Mouse (Mus musculus) midbrain, embryonic 12.5 days (tissue): ENCODE data around the gene Irak1bp1. TPM values are rescaled to one million over a fixed set of nuclear protein-coding genes. Genes with fewer than 3 reads are reported as not detected.

ENCODE experiments used
- ATAC-seq: fragments of 200-750 bp; cut with Nextera tagmentation; 2 replicates; pipeline ENCODE4 v1.8.0; 2017; ENCODE audit warnings: low read depth, moderate TSS enrichment, moderate library complexity; ENCODE audit not compliant: low FRiP score
- H3K27ac ChIP-seq: fragments of 300-500 bp; sonication (generic); replicated peaks from 2 replicates; pipeline ENCODE4 v1.5.1; 2016; ENCODE audit warnings: mild to moderate bottlenecking
- H3K27me3 ChIP-seq: fragments of 300-500 bp; sonication (generic); 2 replicates; pipeline ENCODE4 v1.6.1; 2016; ENCODE audit warnings: mild to moderate bottlenecking
- H3K36me3 ChIP-seq: fragments of 300-500 bp; sonication (generic); 2 replicates; pipeline ENCODE4 v1.6.1; 2016
- H3K4me1 ChIP-seq: fragments of 300-500 bp; sonication (generic); 2 replicates; pipeline ENCODE4 v1.6.1; 2016
- H3K4me2 ChIP-seq: fragments of 300-500 bp; sonication (generic); replicated peaks from 2 replicates; pipeline ENCODE4 v1.6.1; 2016; ENCODE audit warnings: mild to moderate bottlenecking, moderate library complexity
- H3K4me3 ChIP-seq: fragments of 300-500 bp; sonication (generic); 2 replicates; pipeline ENCODE4 v1.5.1; 2016; ENCODE audit warnings: mild to moderate bottlenecking
- H3K9ac ChIP-seq: fragments of 300-500 bp; sonication (generic); replicated peaks from 2 replicates; pipeline ENCODE4 v1.6.1; 2016; ENCODE audit warnings: mild to moderate bottlenecking, moderate library complexity
- H3K9me3 ChIP-seq: fragments of 300-500 bp; sonication (generic); 2 replicates; pipeline ENCODE4 v1.6.1; 2016; ENCODE audit warnings: mild to moderate bottlenecking
- WGBS: fragments of 180-500 bp; shearing (Covaris S2); methylation state at CpG from one replicate; pipeline ENCODE4 v1.1.7; 2016; 5-methylcytosine and 5-hydroxymethylcytosine counted together
- polyA plus RNA-seq: library from polyadenylated mRNA; unstranded; fragments of >200 nt; fragmentation: Nextera tagmentation; extraction: Ambion mirVana; gene quantifications from 2 replicates; pipeline ENCODE4 v1.2.1, GENCODE M21; 2016

The Irak1bp1 gene
- 22.5 and 27.2 TPM in 2 replicates for polyA plus RNA-seq

DNA sequence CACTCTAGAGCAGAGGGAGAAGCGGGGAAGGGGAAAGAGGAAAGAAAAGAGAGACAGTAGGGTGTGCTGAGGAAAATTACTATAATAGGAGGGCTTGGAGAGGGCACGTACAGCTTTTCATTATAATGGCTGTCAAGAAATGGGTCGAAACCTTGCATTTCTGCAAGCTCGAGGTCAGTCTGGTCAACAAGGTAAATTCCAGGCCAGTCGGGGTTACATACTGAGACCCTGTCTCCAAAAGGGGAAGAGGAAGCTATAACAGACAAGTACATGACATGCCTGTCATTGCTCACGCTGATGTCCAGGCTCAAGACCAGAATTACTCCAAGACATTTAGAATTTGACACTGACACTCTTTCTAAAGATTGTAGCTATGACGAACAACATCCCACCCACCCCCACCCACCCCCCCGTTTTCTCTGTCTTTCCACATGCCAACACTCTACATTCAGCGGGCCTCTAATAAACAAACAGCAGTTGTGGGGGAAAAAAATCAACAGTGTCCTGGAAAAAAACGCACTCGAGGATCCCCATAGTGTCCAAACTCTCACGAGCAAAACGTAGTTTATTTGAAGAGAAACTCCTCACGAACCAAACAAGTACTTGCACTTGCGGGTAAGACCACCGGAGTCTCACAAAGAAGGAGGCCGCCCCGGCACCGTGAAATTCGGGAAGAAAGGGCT, at the start of gene Irak1bp1:
Irak1bp1 (plus strand) TSS at position 534 of the 683 bp plus-strand sequence.
- H3K4me3 ChIP-seq: peak within 1 kb of the TSS; percentile 83
- no peaks in the 10 kb centered on the region for H3K9me3 ChIP-seq
- ATAC-seq: peak; percentile 42
- H3K27ac ChIP-seq: peak within 1 kb of the TSS; percentile 93
- peaks cover 9% of the 10 kb centered on the region for H3K4me1 ChIP-seq
- no peaks in the 10 kb centered on the region for H3K27me3 ChIP-seq
- H3K36me3 ChIP-seq: no peaks in the 10 kb centered on the region
- 10% methylated on average over 20 of the region's 20 CpGs for WGBS
- H3K4me2 ChIP-seq: peak within 1 kb of the TSS; percentile 64
- H3K9ac ChIP-seq: peak within 1 kb of the TSS; percentile 80

DNA sequence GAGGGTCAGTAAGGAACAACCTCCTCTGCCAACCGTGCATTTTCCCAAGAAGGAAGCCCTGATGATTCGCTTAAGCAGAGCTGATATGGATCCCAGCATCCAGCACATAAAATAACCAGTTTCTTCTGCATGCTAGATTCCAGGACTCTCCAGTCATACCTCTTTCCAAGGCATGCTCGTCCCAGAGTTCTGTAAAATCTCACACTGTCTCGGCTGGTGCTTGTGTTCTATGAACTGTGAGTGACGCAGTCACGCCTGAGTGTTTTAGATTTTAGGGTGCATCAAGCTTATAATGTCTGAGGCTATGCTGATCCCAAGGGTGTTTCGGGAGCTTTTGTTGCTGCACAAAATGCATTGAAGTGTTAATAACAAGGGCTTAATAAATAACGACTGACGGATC, 41.0 kb upstream of the Irak1bp1 start:
- H3K4me2 ChIP-seq: no peak overlapping the region
- ATAC-seq: no peak
- no peak overlapping the region for H3K27ac ChIP-seq
- peaks cover 5% of the 10 kb centered on the region; the same call in 1 of the 2 replicates for H3K4me1 ChIP-seq
- H3K9ac ChIP-seq: no peak overlapping the region
- H3K9me3 ChIP-seq: no peaks in the 10 kb centered on the region
- no peak overlapping the region for H3K4me3 ChIP-seq
- no peaks in the 10 kb centered on the region for H3K27me3 ChIP-seq
- H3K36me3 ChIP-seq: no peaks in the 10 kb centered on the region
- 52% methylated on average over 9 of the region's 9 CpGs for WGBS

- ATAC-seq: no peak
- Histone ChIP-seq H3K4me3 (no peak overlapping the region), H3K36me3 (no peaks in the 10 kb centered on the region), H3K9me3 (no peaks in the 10 kb centered on the region), H3K4me1 (no peaks in the 10 kb centered on the region), H3K27me3 (no peaks in the 10 kb centered on the region), H3K4me2 (no peak overlapping the region), H3K27ac (no peak overlapping the region), H3K9ac (no peak overlapping the region)
- WGBS: 83% methylated on average over 8 of the region's 8 CpGs
Measured at GRCm38 (mm10) chr9:82800360-82800759, 29.0 kb upstream of the Irak1bp1 start.

DNA sequence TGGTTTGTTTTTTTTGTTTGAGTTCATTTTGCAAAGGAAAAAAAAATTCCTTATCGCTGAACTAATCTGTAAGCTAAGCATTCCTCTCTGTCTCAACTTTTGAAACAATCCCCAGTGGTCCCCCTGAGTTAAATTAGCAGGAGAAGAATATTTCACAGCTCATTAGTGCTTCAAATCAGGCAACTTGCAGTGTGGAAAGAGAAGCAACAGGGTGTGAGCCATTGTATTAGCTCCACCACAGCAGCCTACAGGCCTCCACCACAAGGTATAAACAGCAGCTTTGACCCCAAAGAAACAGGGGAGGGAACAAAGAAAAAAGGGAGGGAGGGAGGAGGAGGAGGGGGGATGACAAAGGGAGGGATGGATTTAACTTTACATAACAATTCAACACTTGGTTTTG, 22.2 kb upstream of the Irak1bp1 start:
- no peak overlapping the region for H3K9ac ChIP-seq
- H3K4me1 ChIP-seq: peaks cover 13% of the 10 kb centered on the region
- H3K4me3 ChIP-seq: no peak overlapping the region
- H3K27ac ChIP-seq: no peak overlapping the region
- ATAC-seq: peak; percentile 78
- H3K4me2 ChIP-seq: no peak overlapping the region
- no peaks in the 10 kb centered on the region for H3K36me3 ChIP-seq
- WGBS: 4% methylated on average over 1 of the region's 1 CpGs
- H3K9me3 ChIP-seq: no peaks in the 10 kb centered on the region
- H3K27me3 ChIP-seq: no peaks in the 10 kb centered on the region

DNA sequence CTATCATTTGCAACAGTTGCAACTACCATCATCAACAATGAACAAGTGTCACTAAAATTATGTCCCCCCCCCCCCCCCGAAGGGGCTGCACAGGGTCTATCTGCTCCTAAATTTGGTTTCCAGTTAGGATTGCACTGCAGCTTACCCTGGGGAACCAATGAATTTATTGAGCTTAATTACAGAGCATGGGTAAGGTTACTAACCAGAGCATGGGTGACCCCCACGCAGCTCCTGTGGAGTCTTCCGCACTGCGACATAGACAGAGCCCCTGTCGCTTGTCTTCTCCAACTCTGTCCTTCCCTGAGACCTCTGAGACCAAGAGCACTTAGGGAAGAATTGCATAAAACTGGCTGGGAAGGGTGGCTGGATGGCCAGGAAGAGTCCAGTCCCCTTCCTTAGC, 21.7 kb upstream of the Irak1bp1 start:
- peak; percentile 64 for ATAC-seq
- H3K27ac ChIP-seq: no peak overlapping the region
- H3K36me3 ChIP-seq: no peaks in the 10 kb centered on the region
- H3K27me3 ChIP-seq: no peaks in the 10 kb centered on the region
- no peak overlapping the region for H3K9ac ChIP-seq
- peaks cover 13% of the 10 kb centered on the region for H3K4me1 ChIP-seq
- WGBS: 26% methylated on average over 5 of the region's 5 CpGs
- no peak overlapping the region for H3K4me3 ChIP-seq
- no peaks in the 10 kb centered on the region for H3K9me3 ChIP-seq
- no peak overlapping the region for H3K4me2 ChIP-seq

GRCm38 (mm10) chr9:82812172-82812963, 17.0 kb upstream of the Irak1bp1 start:
- Histone ChIP-seq H3K4me3 (no peak overlapping the region), H3K36me3 (no peaks in the 10 kb centered on the region), H3K9me3 (no peaks in the 10 kb centered on the region), H3K27ac (no peak overlapping the region), H3K27me3 (no peaks in the 10 kb centered on the region), H3K4me1 (peaks cover 5% of the 10 kb centered on the region), H3K4me2 (no peak overlapping the region), H3K9ac (no peak overlapping the region)
- 50% methylated on average over 12 of the region's 12 CpGs for WGBS
- peak; percentile 59; the same call in 1 of the 2 replicates for ATAC-seq

GRCm38 (mm10) chr9:82814536-82814935, 14.8 kb upstream of the Irak1bp1 start:
- Histone ChIP-seq H3K4me2 (no peak overlapping the region), H3K27me3 (no peaks in the 10 kb centered on the region), H3K27ac (no peak overlapping the region), H3K9ac (no peak overlapping the region), H3K4me1 (no peaks in the 10 kb centered on the region), H3K9me3 (no peaks in the 10 kb centered on the region), H3K36me3 (no peaks in the 10 kb centered on the region), H3K4me3 (no peak overlapping the region)
- 61% methylated on average over 3 of the region's 3 CpGs for WGBS
- ATAC-seq: no peak

DNA sequence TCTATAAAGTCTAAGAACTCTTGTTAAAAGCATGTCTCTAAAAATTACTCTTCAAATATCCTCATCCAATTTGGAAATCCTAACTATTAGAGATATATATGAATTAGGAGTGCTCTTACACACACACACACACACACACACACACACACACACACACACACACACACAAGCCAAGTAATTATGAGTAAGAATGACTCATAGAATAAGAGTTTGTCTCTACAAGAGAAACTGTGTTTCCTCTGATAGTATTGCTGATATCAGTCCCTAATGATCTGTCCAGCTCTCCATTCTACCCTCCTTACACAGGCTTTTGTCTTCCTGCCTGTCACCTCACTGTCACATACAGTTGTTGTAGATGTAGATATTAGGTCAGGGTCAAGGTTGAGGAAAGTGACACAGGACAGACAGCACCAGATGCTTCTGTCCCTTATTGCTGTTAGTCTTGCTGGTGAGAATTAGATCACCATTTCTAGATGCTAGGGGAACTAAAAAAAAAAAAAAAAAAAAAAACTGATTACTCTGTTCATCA, 14.0 kb upstream of the Irak1bp1 start:
- no peak overlapping the region for H3K9ac ChIP-seq
- H3K27ac ChIP-seq: no peak overlapping the region
- ATAC-seq: no peak
- H3K4me1 ChIP-seq: no peaks in the 10 kb centered on the region
- no peak overlapping the region for H3K4me2 ChIP-seq
- H3K4me3 ChIP-seq: no peak overlapping the region
- no peaks in the 10 kb centered on the region for H3K36me3 ChIP-seq
- H3K9me3 ChIP-seq: no peaks in the 10 kb centered on the region
- no peaks in the 10 kb centered on the region for H3K27me3 ChIP-seq

DNA sequence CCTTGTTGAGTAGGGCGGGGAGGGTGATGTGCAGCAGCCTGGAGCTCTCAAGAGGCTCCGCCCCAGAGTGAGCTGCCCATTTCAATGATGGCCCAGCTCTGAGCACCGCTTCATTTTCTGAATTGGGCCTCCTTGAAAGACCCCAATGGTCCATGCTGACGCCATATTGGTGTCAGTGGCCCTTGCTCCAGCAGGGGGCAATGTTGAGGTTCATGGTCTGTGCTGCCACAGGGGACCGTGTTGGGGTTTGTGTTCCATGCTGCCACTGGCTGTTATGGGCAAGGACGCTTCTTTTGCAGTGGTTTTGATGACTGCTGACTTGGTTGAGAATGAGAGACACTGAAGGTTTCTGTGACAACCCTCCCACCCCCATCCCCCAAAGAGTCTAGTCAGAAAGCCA, 2.9 kb upstream of the Irak1bp1 start:
- Histone ChIP-seq H3K36me3 (no peaks in the 10 kb centered on the region), H3K9me3 (no peaks in the 10 kb centered on the region), H3K4me1 (peaks cover 9% of the 10 kb centered on the region; the same call in 1 of the 2 replicates), H3K4me3 (no peak overlapping the region), H3K27me3 (no peaks in the 10 kb centered on the region), H3K9ac (no peak overlapping the region), H3K27ac (no peak overlapping the region), H3K4me2 (no peak overlapping the region)
- WGBS: 93% methylated on average over 6 of the region's 6 CpGs
- no peak for ATAC-seq

- Histone ChIP-seq H3K4me1 (peaks cover 9% of the 10 kb centered on the region), H3K9me3 (no peaks in the 10 kb centered on the region), H3K4me2 (peak overlapping the region; percentile 64), H3K27ac (peak overlapping the region; percentile 93), H3K9ac (peak overlapping the region; percentile 80), H3K4me3 (peak overlapping the region; percentile 83), H3K27me3 (no peaks in the 10 kb centered on the region), H3K36me3 (no peaks in the 10 kb centered on the region)
- peak; percentile 95 for ATAC-seq
- under 1% methylated on average over 65 of the region's 65 CpGs for WGBS
Measured at GRCm38 (mm10) chr9:82829693-82830430, 522 bp downstream of the Irak1bp1 start.

DNA sequence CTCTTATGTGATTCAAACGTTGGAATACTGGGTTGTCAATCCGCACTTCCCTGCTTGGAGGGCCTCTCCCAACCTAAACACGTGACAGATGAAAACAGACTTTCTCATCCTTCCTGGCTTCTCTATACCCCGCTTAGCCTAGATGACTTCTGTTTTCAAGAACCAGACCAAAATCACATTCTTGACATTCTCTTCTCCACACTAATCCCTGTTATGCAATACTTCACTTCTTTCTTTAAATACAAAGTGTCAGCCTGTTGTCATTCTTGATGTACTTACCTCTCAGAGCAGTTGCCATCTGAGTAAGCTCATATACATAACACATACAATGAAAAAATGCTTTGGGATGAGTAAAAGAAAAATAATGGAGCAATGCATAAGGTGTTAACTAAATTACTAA, 2.6 kb downstream of the Irak1bp1 start:
- Histone ChIP-seq H3K9ac (no peak overlapping the region), H3K4me3 (no peak overlapping the region), H3K9me3 (no peaks in the 10 kb centered on the region), H3K27ac (no peak overlapping the region), H3K4me1 (peaks cover 9% of the 10 kb centered on the region), H3K27me3 (no peaks in the 10 kb centered on the region), H3K36me3 (no peaks in the 10 kb centered on the region), H3K4me2 (no peak overlapping the region)
- 39% methylated on average over 4 of the region's 4 CpGs for WGBS
- no peak for ATAC-seq
